Mouse (Mus musculus): ENCODE measurements around the gene Gss. TPM values are rescaled to one million over a fixed set of nuclear protein-coding genes. Genes with fewer than 3 reads are reported as not detected.

Gene Gss
- total and polyA plus RNA-seq, 3 experiments = 13.0 to 14.0 (median 14.0) TPM

DNA sequence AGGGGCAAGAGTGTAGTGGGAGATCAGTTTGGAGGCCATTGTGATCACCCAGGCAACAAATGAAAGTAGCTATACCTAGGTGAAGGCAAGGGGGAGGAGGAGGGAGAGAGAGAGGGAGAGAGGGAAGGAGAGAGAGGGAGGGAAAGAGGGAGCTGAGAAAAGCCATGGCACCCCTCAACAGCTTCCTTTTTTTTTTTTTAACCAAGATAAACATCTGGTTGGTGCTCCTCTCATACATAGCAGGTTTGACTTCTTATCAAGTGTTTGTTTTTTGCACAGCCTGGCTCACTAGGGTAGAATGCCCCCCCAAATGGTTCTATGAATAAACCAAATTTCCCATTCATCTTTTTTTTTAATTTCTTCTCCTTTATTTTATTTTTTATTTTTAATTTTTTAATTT is 56.3 kb downstream of the Gss start:
- intact Hi-C loops (cut with DNase I) = no loop called here

GRCm38 (mm10) chr2:155527367-155527766 is 65.2 kb downstream of the Gss start:
- H3K4me3 ChIP-seq = no peak overlapping the region
- H3K9ac ChIP-seq (ENCODE audit: low read depth, low read length) = no peak overlapping the region
- intact Hi-C loops (cut with DNase I) = no loop called here
- H3K36me3 ChIP-seq (ENCODE audit: control insufficient read depth, insufficient read depth, low read length) = no peaks in the 10 kb centered on the region
- no peak for DNase-seq
- H3K79me2 ChIP-seq (replicated peaks; ENCODE audit: control insufficient read depth, insufficient read depth, low read length) = no peaks in the 10 kb centered on the region
- TF ChIP-seq POLR2A (IDR thresholded peaks at IDR 0.05; ENCODE audit: insufficient read depth, low read depth, low read length) (no peak), EP300 (IDR thresholded peaks at IDR 0.05; ENCODE audit: insufficient read depth, low read depth, low read length) (no peak), CTCF (IDR thresholded peaks at IDR 0.05) (no peak)
- H3K27ac ChIP-seq = no peak overlapping the region
- H3K27me3 ChIP-seq (ENCODE audit: control insufficient read depth, insufficient read depth, low read length) = no peaks in the 10 kb centered on the region
- no peaks in the 10 kb centered on the region for H3K4me1 ChIP-seq (ENCODE audit: control insufficient read depth, insufficient read depth, low read length)
- 54% methylated on average over 5 of the region's 5 CpGs for WGBS

More for the DNA sequence above, 56.3 kb downstream of the Gss start:
- H3K27ac ChIP-seq = no peak overlapping the region
- H3K27me3 ChIP-seq (ENCODE audit: control insufficient read depth, insufficient read depth, low read length) = no peaks in the 10 kb centered on the region
- no peaks in the 10 kb centered on the region for H3K79me2 ChIP-seq (replicated peaks; ENCODE audit: control insufficient read depth, insufficient read depth, low read length)
- no peak overlapping the region for H3K9ac ChIP-seq (ENCODE audit: low read depth, low read length)
- no peaks in the 10 kb centered on the region; the same call in none of the 2 replicates for H3K36me3 ChIP-seq (ENCODE audit: control insufficient read depth, insufficient read depth, low read length)
- no peak for TF ChIP-seq POLR2A (IDR thresholded peaks at IDR 0.05; ENCODE audit: insufficient read depth, low read depth, low read length)
- TF ChIP-seq CTCF (IDR thresholded peaks at IDR 0.05) = no peak
- no peak for TF ChIP-seq EP300 (IDR thresholded peaks at IDR 0.05; ENCODE audit: insufficient read depth, low read depth, low read length)
- H3K4me3 ChIP-seq = no peak overlapping the region
- no peak for DNase-seq
- peaks cover 4% of the 10 kb centered on the region for H3K4me1 ChIP-seq (ENCODE audit: control insufficient read depth, insufficient read depth, low read length)

- TF ChIP-seq EP300 (IDR thresholded peaks at IDR 0.05; ENCODE audit: insufficient read depth, low read depth, low read length) (no peak), POLR2A (IDR thresholded peaks at IDR 0.05; ENCODE audit: insufficient read depth, low read depth, low read length) (no peak), CTCF (IDR thresholded peaks at IDR 0.05) (no peak)
- H3K27me3 ChIP-seq (ENCODE audit: control insufficient read depth, insufficient read depth, low read length) = no peaks in the 10 kb centered on the region
- H3K4me3 ChIP-seq = no peak overlapping the region
- H3K9ac ChIP-seq (ENCODE audit: low read depth, low read length) = no peak overlapping the region
- WGBS = 32% methylated on average over 1 of the region's 1 CpGs
- no peaks in the 10 kb centered on the region for H3K4me1 ChIP-seq (ENCODE audit: control insufficient read depth, insufficient read depth, low read length)
- no peak overlapping the region for H3K27ac ChIP-seq
- no peaks in the 10 kb centered on the region for H3K36me3 ChIP-seq (ENCODE audit: control insufficient read depth, insufficient read depth, low read length)
- no peaks in the 10 kb centered on the region for H3K79me2 ChIP-seq (replicated peaks; ENCODE audit: control insufficient read depth, insufficient read depth, low read length)
- no peak for DNase-seq
- intact Hi-C loops (cut with DNase I) = no loop called here
Observed at GRCm38 (mm10) chr2:155524378-155524777, 68.2 kb downstream of the Gss start.

DNA sequence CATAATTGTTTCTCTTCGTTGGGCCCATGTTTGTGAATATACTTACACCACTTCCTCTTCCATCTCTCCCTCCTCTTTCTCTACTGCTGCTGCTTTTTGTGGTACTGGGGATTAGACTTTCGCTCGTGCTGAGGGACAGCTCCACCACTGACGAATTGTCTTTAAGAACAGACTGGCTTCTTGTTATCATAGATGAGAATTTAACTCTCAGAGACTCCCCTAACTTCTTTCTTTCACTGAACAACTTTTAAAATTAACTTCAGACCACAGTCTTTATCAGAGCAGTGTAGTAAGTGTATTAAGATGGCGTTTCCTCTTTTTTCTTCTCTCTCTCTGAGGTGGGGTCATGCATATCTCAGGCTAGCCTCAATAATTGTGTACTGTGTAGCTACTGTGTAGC is 68.9 kb downstream of the Gss start:
- H3K4me3 ChIP-seq = no peak overlapping the region
- H3K36me3 ChIP-seq (ENCODE audit: control insufficient read depth, insufficient read depth, low read length) = no peaks in the 10 kb centered on the region
- intact Hi-C loops (cut with DNase I) = no loop called here
- no peak for DNase-seq
- TF ChIP-seq POLR2A (IDR thresholded peaks at IDR 0.05; ENCODE audit: insufficient read depth, low read depth, low read length) (no peak), CTCF (IDR thresholded peaks at IDR 0.05) (no peak), EP300 (IDR thresholded peaks at IDR 0.05; ENCODE audit: insufficient read depth, low read depth, low read length) (no peak)
- H3K79me2 ChIP-seq (replicated peaks; ENCODE audit: control insufficient read depth, insufficient read depth, low read length) = no peaks in the 10 kb centered on the region
- 62% methylated on average over 5 of the region's 5 CpGs for WGBS
- H3K27ac ChIP-seq = no peak overlapping the region
- H3K4me1 ChIP-seq (ENCODE audit: control insufficient read depth, insufficient read depth, low read length) = peaks cover 2% of the 10 kb centered on the region; the same call in 1 of the 2 replicates
- no peaks in the 10 kb centered on the region for H3K27me3 ChIP-seq (ENCODE audit: control insufficient read depth, insufficient read depth, low read length)
- no peak overlapping the region for H3K9ac ChIP-seq (ENCODE audit: low read depth, low read length)

GRCm38 (mm10) chr2:155518531-155519270 is 73.9 kb downstream of the Gss start:
- no peaks in the 10 kb centered on the region for H3K27me3 ChIP-seq (ENCODE audit: control insufficient read depth, insufficient read depth, low read length)
- no peak for DNase-seq
- H3K79me2 ChIP-seq (replicated peaks; ENCODE audit: control insufficient read depth, insufficient read depth, low read length) = no peaks in the 10 kb centered on the region
- peak overlapping the region; percentile 59 for H3K9ac ChIP-seq (ENCODE audit: low read depth, low read length)
- TF ChIP-seq EP300 (IDR thresholded peaks at IDR 0.05; ENCODE audit: insufficient read depth, low read depth, low read length) = no peak
- no peak for TF ChIP-seq CTCF (IDR thresholded peaks at IDR 0.05)
- TF ChIP-seq POLR2A (IDR thresholded peaks at IDR 0.05; ENCODE audit: insufficient read depth, low read depth, low read length) = no peak
- WGBS = 29% methylated on average over 18 of the region's 18 CpGs
- H3K27ac ChIP-seq = peak overlapping the region; percentile 86
- H3K4me1 ChIP-seq (ENCODE audit: control insufficient read depth, insufficient read depth, low read length) = peaks cover 6% of the 10 kb centered on the region
- intact Hi-C loops (cut with DNase I) = no loop called here
- peak overlapping the region; percentile 94 for H3K4me3 ChIP-seq
- no peaks in the 10 kb centered on the region for H3K36me3 ChIP-seq (ENCODE audit: control insufficient read depth, insufficient read depth, low read length)
